Mouse (Mus musculus): Measurements from ENCODE around the gene Snrpd2.

GRCm38 (mm10) chr7:19196676-19197075, 47.2 kb downstream of the Snrpd2 start:
- TF ChIP-seq POLR2A (IDR thresholded peaks at IDR 0.05; ENCODE audit: insufficient read length, low read depth) = no peak
- TF ChIP-seq MYOG (IDR thresholded peaks at IDR 0.05; ENCODE audit: control insufficient read depth in 1 of 3, insufficient read depth in 1 of 3, insufficient read length in 2 of 3, low read depth in 2 of 3) = no peak
- TF ChIP-seq POLR2AphosphoS2 (IDR thresholded peaks at IDR 0.05; ENCODE audit: insufficient read length, low read depth) = no peak

All from myocyte (in vitro differentiated cells).